Mouse (Mus musculus): ENCODE results near the gene Gm773. TPM values are rescaled to one million over a fixed set of nuclear protein-coding genes. Genes with fewer than 3 reads are reported as not detected.

The Gm773 gene
- not detected in 2 replicates for polyA plus RNA-seq (2012)

DNA sequence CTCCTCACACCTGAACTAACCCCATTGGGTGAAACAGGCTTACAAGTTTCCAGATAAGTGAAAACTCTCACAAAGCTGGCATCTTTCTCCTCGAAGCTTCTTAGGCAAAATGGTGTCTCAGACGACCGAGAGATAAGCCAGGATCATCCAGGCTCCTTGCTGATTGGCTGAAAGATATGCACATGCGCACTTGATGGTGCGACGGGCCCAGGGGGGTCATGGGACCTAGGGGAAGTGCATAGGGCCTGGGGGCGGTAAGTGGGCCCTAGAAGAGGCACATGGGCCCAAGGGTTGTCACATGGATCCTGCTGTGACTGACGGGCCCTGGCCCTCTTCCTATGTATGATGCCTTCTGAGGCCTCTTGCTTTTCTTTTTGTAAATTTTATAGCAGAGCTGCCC, at the start of gene Gm773:
TSS of gene Gm773 (minus strand) at position 111 of the 400 bp plus-strand sequence.

Other genes with a start within 250 kb of the Gm773 start
- 0.11 and 0.13 TPM in 2 replicates for gene 3830403N18Rik, start 76.3 kb downstream of the Gm773 start, polyA plus RNA-seq (2012)
- gene Zfp449, start 133.5 kb upstream of the Gm773 start, polyA plus RNA-seq (2012) = 0.08 and 0.18 TPM in 2 replicates
- gene Smim10l2a, start 161.7 kb upstream of the Gm773 start, polyA plus RNA-seq (2012) = 0.48 and 0.96 TPM in 2 replicates
- not detected in 2 replicates for gene Gm2174, start 235.1 kb upstream of the Gm773 start, polyA plus RNA-seq (2012)
- gene Ints6l, start 242.0 kb upstream of the Gm773 start, polyA plus RNA-seq (2012) = 5.6 and 9.3 TPM in 2 replicates

Measured in megakaryocyte-erythroid progenitor cell, adult 5 weeks (primary cell).